Mouse (Mus musculus): ENCODE measurements around the gene Gm20911.
"Not testable (repeated sequence)": the region's sequence is repeated elsewhere in the genome, so short reads cannot be mapped to it uniquely, and the experiment has no call there.

Gene Gm20911

DNA sequence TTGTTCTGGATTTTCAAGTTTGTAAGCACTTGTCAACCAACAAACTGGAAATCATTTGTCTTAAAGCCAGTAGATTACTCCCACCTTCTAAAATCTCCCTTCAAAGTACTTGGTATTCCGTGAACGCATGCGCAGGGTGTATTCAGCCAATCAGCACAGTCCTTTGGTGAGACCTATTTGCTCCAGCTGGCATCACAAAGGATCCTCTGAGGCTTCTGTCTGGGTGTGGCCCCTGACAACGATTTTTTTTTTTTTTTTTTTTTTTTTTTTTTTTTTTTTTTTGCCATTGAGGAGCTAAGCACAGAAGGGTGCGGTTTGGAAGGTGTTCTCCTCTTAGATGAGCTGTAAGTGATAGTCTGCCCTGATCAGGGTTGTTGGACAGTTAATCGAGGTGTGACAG, at the start of gene Gm20911:
TSS of gene Gm20911 (plus strand) at position 301 of the 400 bp plus-strand sequence.
- not testable (repeated sequence) for DNase-seq (ENCODE audit: low spot score)

All from MN1 (cell line).